Mouse (Mus musculus) heart, embryonic 15.5 days (tissue): ENCODE results near the gene Stk26. TPM values are rescaled to one million over a fixed set of nuclear protein-coding genes. Genes with fewer than 3 reads are reported as not detected.

Source experiments
- ATAC-seq: fragments of 200-750 bp; cut with Nextera tagmentation; replicated peaks from 2 replicates; pipeline ENCODE4 v1.8.0; 2017; ENCODE audit warnings: low read depth, moderate TSS enrichment; ENCODE audit not compliant: insufficient number of reproducible peaks, insufficient read depth, low FRiP score
- H3K27ac ChIP-seq: fragments of 300-500 bp; sonication (generic); 2 replicates; pipeline ENCODE4 v1.5.1; 2015; ENCODE audit warnings: mild to moderate bottlenecking, inconsistent platforms
- H3K27me3 ChIP-seq: fragments of 300-500 bp; sonication (generic); 2 replicates; pipeline ENCODE4 v1.6.1; 2015; ENCODE audit warnings: inconsistent platforms
- H3K36me3 ChIP-seq: fragments of 300-500 bp; sonication (generic); 2 replicates; pipeline ENCODE4 v1.6.1; 2015; ENCODE audit warnings: mild to moderate bottlenecking, inconsistent platforms
- H3K4me1 ChIP-seq: fragments of 300-500 bp; sonication (generic); replicated peaks from 2 replicates; pipeline ENCODE4 v1.6.1; 2015; ENCODE audit warnings: inconsistent platforms
- H3K4me2 ChIP-seq: fragments of 300-500 bp; sonication (generic); 2 replicates; pipeline ENCODE4 v1.6.1; 2015; ENCODE audit warnings: inconsistent platforms, mild to moderate bottlenecking, moderate library complexity
- H3K4me3 ChIP-seq: fragments of 300-500 bp; sonication (generic); 2 replicates; pipeline ENCODE4 v1.5.1; 2015; ENCODE audit warnings: mild to moderate bottlenecking, inconsistent platforms
- H3K9ac ChIP-seq: fragments of 300-500 bp; sonication (generic); 2 replicates; pipeline ENCODE4 v1.6.1; 2015; ENCODE audit warnings: mild to moderate bottlenecking, inconsistent platforms
- H3K9me3 ChIP-seq: fragments of 300-500 bp; sonication (generic); replicated peaks from 2 replicates; pipeline ENCODE4 v1.6.1; 2016; ENCODE audit warnings: inconsistent platforms
- WGBS: fragments of 180-500 bp; shearing (Covaris S2); methylation state at CpG from one replicate; pipeline ENCODE4 v1.1.7; 2015; ENCODE audit warnings: mixed read lengths; 5-methylcytosine and 5-hydroxymethylcytosine counted together
- polyA plus RNA-seq: library from polyadenylated mRNA; unstranded; fragments of >200 nt; fragmentation: Nextera tagmentation; extraction: Ambion mirVana; gene quantifications from 2 replicates; pipeline ENCODE4 v1.2.1, GENCODE M21; 2015

The Stk26 gene
- polyA plus RNA-seq, 1 experiment from 2014 or later = 4.1 TPM

DNA sequence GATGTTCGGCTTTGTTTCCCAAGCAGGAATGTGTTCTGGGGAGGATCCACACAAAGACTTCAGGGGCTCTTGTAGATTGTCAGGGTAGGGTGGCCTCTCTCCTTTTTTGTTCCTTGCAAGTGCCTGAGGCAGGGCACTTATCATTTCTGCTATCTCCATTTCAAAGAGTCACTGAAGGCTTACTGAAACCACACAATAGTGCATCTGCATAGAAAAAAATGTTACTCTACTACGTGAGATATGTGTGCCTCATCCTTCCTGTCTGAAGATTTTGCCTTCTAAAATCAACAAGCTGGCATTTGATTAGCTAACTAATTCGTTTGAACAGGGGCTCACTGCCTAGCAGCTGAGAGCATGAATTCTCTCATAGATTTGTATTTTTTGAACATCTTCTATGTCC is 89.5 kb downstream of the Stk26 start:
- Histone ChIP-seq H3K4me3 (no peak overlapping the region), H3K4me2 (no peak overlapping the region), H3K9ac (no peak overlapping the region), H3K27ac (no peak overlapping the region), H3K36me3 (no peaks in the 10 kb centered on the region), H3K4me1 (no peaks in the 10 kb centered on the region), H3K27me3 (no peaks in the 10 kb centered on the region), H3K9me3 (no peaks in the 10 kb centered on the region)
- ATAC-seq = no peak
- WGBS = 35% methylated on average over 3 of the region's 3 CpGs

- H3K4me2 ChIP-seq = no peak overlapping the region
- no peak overlapping the region for H3K27ac ChIP-seq
- no peaks in the 10 kb centered on the region for H3K4me1 ChIP-seq
- no peak for ATAC-seq
- H3K4me3 ChIP-seq = no peak overlapping the region
- no peak overlapping the region for H3K9ac ChIP-seq
- H3K36me3 ChIP-seq = no peaks in the 10 kb centered on the region
- no peaks in the 10 kb centered on the region for H3K27me3 ChIP-seq
- H3K9me3 ChIP-seq = no peaks in the 10 kb centered on the region
- 56% methylated on average over 3 of the region's 3 CpGs for WGBS
These were observed 96.3 kb downstream of the Stk26 start for GRCm38 (mm10) chrX:50937117-50937516.

- H3K27ac ChIP-seq = no peak within 1 kb of the TSS
- no peak within 1 kb of the TSS for H3K9ac ChIP-seq
- H3K4me2 ChIP-seq = no peak within 1 kb of the TSS
- H3K27me3 ChIP-seq = no peaks in the 10 kb centered on the region
- no peak for ATAC-seq
- 70% methylated on average over 14 of the region's 14 CpGs for WGBS
- no peaks in the 10 kb centered on the region for H3K9me3 ChIP-seq
- no peak within 1 kb of the TSS for H3K4me3 ChIP-seq
- no peaks in the 10 kb centered on the region for H3K4me1 ChIP-seq
- H3K36me3 ChIP-seq = no peaks in the 10 kb centered on the region
These were observed 101.8 kb downstream of the Stk26 start, which contains the start of gene Frmd7 for GRCm38 (mm10) chrX:50942610-50943009. Gene Frmd7 (minus strand): TSS chrX:50942710.

Other genes with a start within 250 kb of the Stk26 start
- 0.15 and 0.23 TPM in 2 replicates for gene Frmd7, start 101.7 kb downstream of the Stk26 start, polyA plus RNA-seq
- 13.2 and 14.0 TPM in 2 replicates for gene Rap2c, start 177.0 kb downstream of the Stk26 start, polyA plus RNA-seq